Mouse (Mus musculus) neural tube, embryonic 14.5 days (tissue): ENCODE measurements around the gene Hic2. TPM values are rescaled to one million over a fixed set of nuclear protein-coding genes. Genes with fewer than 3 reads are reported as not detected.

Source experiments
- ATAC-seq: fragments of 200-750 bp; cut with Nextera tagmentation; 2 replicates; pipeline ENCODE4 v1.8.0; 2017; ENCODE audit warnings: low read depth, mild to moderate bottlenecking, moderate TSS enrichment, moderate library complexity
- H3K27ac ChIP-seq: fragments of 300-500 bp; sonication (generic); 2 replicates; pipeline ENCODE4 v1.5.1; 2014; ENCODE audit warnings: low read depth, mild to moderate bottlenecking, control low read depth, low read length, moderate library complexity, mixed read lengths
- H3K27me3 ChIP-seq: fragments of 300-500 bp; sonication (generic); 2 replicates; pipeline ENCODE4 v1.6.1; 2014; ENCODE audit warnings: low read length; ENCODE audit not compliant: control insufficient read depth, insufficient read depth
- H3K36me3 ChIP-seq: fragments of 300-500 bp; sonication (generic); 2 replicates; pipeline ENCODE4 v1.6.1; 2014; ENCODE audit warnings: low read length, mixed read lengths; ENCODE audit not compliant: control insufficient read depth, insufficient read depth
- H3K4me1 ChIP-seq: fragments of 300-500 bp; sonication (generic); 2 replicates; pipeline ENCODE4 v1.6.1; 2014; ENCODE audit warnings: low read length; ENCODE audit not compliant: control insufficient read depth, insufficient read depth
- H3K4me2 ChIP-seq: fragments of 300-500 bp; sonication (generic); 2 replicates; pipeline ENCODE4 v1.6.1; 2014; ENCODE audit warnings: mild to moderate bottlenecking, low read depth, low read length, control low read depth
- H3K4me3 ChIP-seq: fragments of 300-500 bp; sonication (generic); 2 replicates; pipeline ENCODE4 v1.5.1; 2014; ENCODE audit warnings: low read depth, low read length, control low read depth, mixed read lengths
- H3K9ac ChIP-seq: fragments of 300-500 bp; sonication (generic); replicated peaks from 2 replicates; pipeline ENCODE4 v1.6.1; 2014; ENCODE audit warnings: low read depth, mild to moderate bottlenecking, control low read depth, low read length, mixed read lengths
- H3K9me3 ChIP-seq: fragments of 300-500 bp; sonication (generic); 2 replicates; pipeline ENCODE4 v1.6.1; 2016; ENCODE audit warnings: low read length; ENCODE audit not compliant: control insufficient read depth
- WGBS: fragments of 180-500 bp; shearing (Covaris S2); extraction: QIAGEN DNeasy Blood & Tissue Kit; methylation state at CpG from one replicate; pipeline ENCODE4 v1.1.7; 2014; 5-methylcytosine and 5-hydroxymethylcytosine counted together
- polyA plus RNA-seq: library from polyadenylated mRNA; unstranded; fragments of >200 nt; fragmentation: Nextera tagmentation; extraction: Ambion mirVana; gene quantifications from 2 replicates; pipeline ENCODE4 v1.2.1, GENCODE M21; 2014

The Hic2 gene
- polyA plus RNA-seq, 1 experiment from 2014 or later, result 4.8 TPM

DNA sequence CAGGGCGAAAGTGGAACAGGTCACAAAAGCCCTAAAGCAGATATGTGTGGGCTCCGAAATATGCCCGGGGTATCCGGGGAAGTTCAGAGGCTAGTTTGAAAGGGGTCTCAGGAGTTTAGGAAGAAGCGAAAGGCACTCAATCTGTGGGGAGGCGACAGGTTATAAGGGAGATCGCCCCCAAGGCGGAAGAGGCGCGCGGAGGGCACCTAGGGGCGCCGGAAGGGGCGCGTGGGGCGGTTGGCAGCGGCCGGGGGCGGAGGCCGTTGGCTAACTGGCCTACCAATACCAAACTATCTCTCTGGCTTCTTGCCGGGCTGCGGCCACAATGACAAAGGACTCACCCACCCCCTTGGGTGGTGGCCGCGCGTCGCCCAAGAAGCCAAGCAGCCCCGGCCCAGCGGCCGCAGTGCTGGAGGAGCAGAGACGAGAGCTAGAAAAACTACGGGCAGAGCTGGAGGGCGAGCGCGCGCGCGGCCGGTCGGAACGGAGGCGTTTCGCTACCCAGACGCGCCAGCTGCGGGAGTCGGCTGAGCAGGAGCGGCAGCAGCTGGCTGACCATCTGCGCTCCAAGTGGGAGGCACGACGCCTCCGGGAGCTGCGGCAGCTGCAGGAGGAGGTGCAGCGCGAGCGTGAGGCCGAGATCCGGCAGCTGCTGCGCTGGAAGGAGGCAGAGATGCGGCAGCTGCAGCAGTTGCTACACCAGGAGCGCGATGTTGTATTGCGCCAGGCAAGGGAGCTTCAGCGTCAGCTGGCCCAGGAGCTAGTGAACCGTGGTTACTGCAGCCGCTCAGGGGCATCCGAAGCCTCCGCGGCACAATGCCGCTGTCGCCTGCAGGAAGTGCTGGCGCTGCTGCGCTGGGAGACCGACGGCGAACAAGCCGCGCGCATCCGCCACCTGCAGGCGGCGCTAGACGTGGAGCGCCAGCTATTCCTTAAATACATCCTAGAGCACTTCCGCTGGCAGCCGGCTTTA is 24.7 kb upstream of the Hic2 start, which contains the start of gene Rimbp3:
TSS of gene Rimbp3 (plus strand) at position 215 of the 973 bp plus-strand sequence.
- under 1% methylated on average over 84 of the region's 85 CpGs for WGBS
- no peaks in the 10 kb centered on the region for H3K27me3 ChIP-seq

DNA sequence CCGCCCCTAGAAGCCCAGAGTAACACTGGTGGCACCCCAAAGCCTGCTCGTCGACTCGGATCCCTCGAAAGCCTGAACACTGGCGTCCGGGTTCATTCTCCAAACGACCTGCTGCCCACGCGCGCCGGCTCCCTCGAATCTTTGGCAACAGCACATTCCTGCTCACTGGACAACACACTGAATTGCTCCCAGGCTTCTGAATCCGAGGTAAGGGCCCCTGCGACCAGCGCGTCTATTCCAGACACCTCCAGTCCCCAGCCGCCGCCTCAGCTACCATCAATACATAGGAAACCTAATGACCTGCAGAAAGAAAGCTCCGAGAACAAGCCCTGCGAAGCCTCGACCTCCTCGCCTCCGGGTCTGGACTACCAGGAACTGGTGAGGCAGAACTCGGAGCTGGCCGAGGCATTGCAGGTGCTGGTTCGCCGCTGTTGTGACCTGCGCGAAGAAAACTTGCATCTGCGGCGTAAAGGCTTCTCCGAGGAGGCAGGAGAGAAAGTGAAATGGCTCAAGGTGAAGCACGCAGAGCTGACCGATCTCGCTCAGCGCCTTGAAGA is 23.9 kb upstream of the Hic2 start:
- peak; percentile 13 for ATAC-seq
- Histone ChIP-seq H3K4me1 (peaks cover 17% of the 10 kb centered on the region), H3K4me3 (peak overlapping the region; percentile 55), H3K27ac (peak overlapping the region; percentile 82), H3K9ac (peak overlapping the region; percentile 63), H3K4me2 (peak overlapping the region; percentile 97), H3K27me3 (no peaks in the 10 kb centered on the region), H3K36me3 (no peaks in the 10 kb centered on the region), H3K9me3 (no peaks in the 10 kb centered on the region)
- 2% methylated on average over 37 of the region's 37 CpGs for WGBS

More for the DNA sequence above, 24.7 kb upstream of the Hic2 start, which contains the start of gene Rimbp3:
- Histone ChIP-seq H3K4me3 (peak within 1 kb of the TSS; percentile 55), H3K9ac (peak within 1 kb of the TSS; percentile 63), H3K4me1 (peaks cover 17% of the 10 kb centered on the region), H3K27ac (peak within 1 kb of the TSS; percentile 82), H3K36me3 (no peaks in the 10 kb centered on the region), H3K4me2 (peak within 1 kb of the TSS; percentile 97), H3K9me3 (no peaks in the 10 kb centered on the region)
- ATAC-seq, result peak; percentile 89

DNA sequence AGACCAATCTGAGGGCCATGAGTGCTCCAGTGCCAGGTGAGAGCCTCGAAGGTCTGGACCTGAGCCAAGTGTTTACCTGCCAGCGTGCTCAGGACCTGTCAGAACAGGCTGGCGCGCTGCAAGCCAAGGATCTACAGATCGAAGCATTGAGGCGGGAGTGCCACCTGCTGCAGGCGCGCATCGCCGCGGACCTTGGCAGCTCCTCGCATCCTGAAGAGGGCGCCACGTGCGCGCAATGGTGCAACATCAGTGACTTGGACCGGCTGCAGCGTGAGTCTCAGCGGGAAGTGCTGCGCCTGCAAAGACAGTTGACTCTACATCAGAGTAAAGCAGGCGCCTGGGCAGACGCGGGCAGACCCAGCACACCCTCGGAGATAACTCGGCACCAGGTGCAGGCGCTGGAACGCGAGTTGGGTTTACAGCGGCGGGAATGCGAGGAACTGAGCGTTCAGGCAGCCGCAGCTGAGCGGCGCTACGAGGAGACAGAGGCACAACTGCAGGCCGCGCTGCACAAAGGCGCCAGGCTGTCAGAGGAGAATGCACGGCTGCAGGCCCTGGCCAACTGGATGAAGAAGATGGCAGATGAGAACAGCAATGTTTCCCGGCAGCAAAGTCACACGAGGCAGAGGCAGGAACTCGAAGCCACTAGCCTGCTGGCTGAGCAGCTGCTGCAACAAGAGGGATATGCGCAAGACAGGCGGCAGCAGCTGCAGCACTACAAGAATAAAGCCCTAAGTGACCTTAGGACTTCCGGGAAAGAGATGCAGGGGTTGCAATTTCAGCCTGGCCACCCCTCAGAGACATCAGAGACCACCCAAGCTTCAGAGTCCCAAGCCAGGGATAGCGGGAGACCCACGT is 23.2 kb upstream of the Hic2 start:
- Histone ChIP-seq H3K9ac (peak overlapping the region; percentile 63), H3K36me3 (no peaks in the 10 kb centered on the region), H3K4me3 (peak overlapping the region; percentile 55), H3K27ac (no peak overlapping the region), H3K27me3 (no peaks in the 10 kb centered on the region), H3K4me1 (peaks cover 17% of the 10 kb centered on the region), H3K4me2 (peak overlapping the region; percentile 97), H3K9me3 (no peaks in the 10 kb centered on the region)
- WGBS, result 6% methylated on average over 48 of the region's 48 CpGs
- peak; percentile 70 for ATAC-seq

DNA sequence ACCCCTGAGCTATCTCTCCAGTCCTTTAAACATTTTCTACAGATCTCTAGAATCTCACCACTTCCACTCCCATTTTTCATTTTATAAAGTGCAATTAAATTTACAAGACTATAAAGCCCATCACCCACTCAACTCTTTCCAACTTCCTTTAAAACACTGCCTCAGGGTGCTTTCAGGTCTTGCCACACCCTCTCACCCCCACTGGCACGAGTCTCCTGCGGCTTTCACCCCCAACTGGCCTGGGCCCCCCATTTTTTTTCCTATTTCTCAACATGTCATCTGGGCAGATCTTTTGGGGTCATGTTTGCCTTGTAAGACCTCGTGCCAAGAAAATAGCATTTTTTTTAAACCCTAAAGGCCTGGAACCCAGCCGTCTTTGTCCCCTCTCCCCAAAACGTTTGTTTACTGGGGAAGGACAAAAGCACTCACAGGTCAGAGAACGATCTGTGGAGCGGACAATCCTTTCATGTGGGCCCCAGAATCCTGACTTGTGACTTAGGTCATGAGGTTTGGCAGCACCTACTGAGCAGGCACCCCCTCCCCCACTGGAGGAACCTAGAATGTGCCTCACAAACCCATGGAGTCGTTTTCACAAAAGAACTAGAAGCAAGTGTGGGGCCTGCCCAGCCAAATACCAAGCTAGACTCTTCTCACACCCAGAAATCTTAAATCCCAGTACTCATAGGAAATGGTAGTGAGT is 16.3 kb upstream of the Hic2 start:
- WGBS, result 58% methylated on average over 8 of the region's 8 CpGs
- Histone ChIP-seq H3K4me3 (no peak overlapping the region), H3K9ac (no peak overlapping the region), H3K36me3 (no peaks in the 10 kb centered on the region), H3K27me3 (no peaks in the 10 kb centered on the region), H3K27ac (no peak overlapping the region), H3K4me2 (no peak overlapping the region), H3K9me3 (no peaks in the 10 kb centered on the region), H3K4me1 (no peaks in the 10 kb centered on the region)
- no peak for ATAC-seq

DNA sequence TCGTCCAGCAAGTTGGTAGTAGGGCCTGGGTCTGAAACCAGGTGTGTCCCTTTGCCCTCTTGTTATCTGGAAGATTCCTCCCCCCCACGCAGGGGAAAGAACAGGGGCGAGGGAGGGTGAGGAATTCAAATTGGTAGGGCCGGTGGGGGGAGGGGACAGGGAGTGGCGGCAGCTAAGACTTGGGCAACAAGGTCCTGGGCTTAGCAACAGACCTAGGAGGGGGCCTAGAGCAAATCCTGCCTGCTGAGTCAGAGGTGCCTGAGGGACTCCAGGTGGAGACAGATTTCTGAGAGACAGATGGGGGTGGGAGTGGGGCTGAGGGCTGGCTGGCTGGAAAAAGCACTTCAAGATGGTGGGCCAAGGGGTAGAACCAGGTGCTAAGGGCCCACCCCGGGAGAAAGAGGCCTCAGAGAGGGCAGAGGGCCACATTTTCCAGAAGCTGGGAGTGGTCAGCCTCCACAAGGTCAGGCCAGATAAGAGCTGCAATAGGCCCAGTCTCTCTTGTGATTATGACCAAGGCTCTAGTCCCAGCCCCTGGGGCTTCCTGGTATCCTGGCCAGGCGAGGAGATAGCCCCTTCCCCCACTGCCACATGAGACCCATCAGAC is 13.1 kb upstream of the Hic2 start:
- no peak overlapping the region for H3K27ac ChIP-seq
- 46% methylated on average over 7 of the region's 7 CpGs for WGBS
- no peak for ATAC-seq

DNA sequence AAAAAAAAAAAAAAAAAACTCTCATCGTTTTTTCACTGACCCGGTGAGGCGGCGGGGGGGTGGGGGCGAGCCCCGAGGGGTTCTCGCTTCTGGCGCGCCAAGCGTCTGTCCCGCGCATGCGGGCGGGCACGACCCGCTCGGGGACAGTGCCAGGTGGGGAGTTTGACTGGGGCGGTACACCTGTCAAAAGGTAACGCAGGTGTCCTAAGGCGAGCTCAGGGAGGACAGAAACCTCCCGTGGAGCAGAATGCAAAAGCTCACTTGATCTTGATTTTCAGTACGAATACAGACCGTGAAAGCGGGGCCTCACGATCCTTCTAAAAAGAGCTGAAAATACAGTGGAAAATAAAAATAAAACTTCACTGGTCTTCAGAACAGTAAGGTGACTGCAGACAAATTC is 11.2 kb upstream of the Hic2 start:
- peak; percentile 100 for ATAC-seq
- H3K9me3 ChIP-seq, result no peaks in the 10 kb centered on the region
- no peak overlapping the region for H3K4me3 ChIP-seq
- H3K27me3 ChIP-seq, result no peaks in the 10 kb centered on the region
- H3K27ac ChIP-seq, result no peak overlapping the region
- no peak overlapping the region for H3K9ac ChIP-seq
- 37% methylated on average over 25 of the region's 25 CpGs for WGBS
- no peaks in the 10 kb centered on the region for H3K36me3 ChIP-seq
- no peaks in the 10 kb centered on the region for H3K4me1 ChIP-seq
- H3K4me2 ChIP-seq, result no peak overlapping the region

More for the DNA sequence above, 13.1 kb upstream of the Hic2 start:
- H3K27me3 ChIP-seq, result no peaks in the 10 kb centered on the region
- H3K9ac ChIP-seq, result no peak overlapping the region
- no peaks in the 10 kb centered on the region for H3K9me3 ChIP-seq
- H3K36me3 ChIP-seq, result no peaks in the 10 kb centered on the region
- no peak overlapping the region for H3K4me2 ChIP-seq
- H3K4me1 ChIP-seq, result no peaks in the 10 kb centered on the region
- no peak overlapping the region for H3K4me3 ChIP-seq

DNA sequence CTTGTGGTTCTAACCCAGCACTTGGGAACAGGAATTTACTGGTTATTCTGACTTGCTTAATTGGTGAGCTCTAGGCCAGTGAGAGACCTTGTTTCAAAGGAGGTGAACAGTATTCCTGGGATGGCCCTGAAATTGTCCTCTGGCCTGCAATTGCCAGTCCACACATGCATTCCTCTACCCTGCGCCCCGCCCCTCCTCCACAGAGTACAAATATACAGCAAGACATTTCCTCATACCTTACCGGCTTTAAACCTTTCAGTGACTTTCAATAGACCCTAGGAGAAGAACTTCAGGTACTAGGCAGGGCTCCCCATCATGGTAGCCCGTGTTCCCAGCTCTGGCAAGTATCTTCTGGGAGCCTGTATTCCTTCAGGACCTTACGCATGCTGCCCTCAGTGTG is 7.8 kb upstream of the Hic2 start:
- Histone ChIP-seq H3K27ac (no peak overlapping the region), H3K4me1 (no peaks in the 10 kb centered on the region), H3K36me3 (no peaks in the 10 kb centered on the region), H3K27me3 (no peaks in the 10 kb centered on the region), H3K9me3 (no peaks in the 10 kb centered on the region), H3K9ac (no peak overlapping the region), H3K4me2 (no peak overlapping the region), H3K4me3 (no peak overlapping the region)
- 86% methylated on average over 5 of the region's 5 CpGs for WGBS
- no peak for ATAC-seq

DNA sequence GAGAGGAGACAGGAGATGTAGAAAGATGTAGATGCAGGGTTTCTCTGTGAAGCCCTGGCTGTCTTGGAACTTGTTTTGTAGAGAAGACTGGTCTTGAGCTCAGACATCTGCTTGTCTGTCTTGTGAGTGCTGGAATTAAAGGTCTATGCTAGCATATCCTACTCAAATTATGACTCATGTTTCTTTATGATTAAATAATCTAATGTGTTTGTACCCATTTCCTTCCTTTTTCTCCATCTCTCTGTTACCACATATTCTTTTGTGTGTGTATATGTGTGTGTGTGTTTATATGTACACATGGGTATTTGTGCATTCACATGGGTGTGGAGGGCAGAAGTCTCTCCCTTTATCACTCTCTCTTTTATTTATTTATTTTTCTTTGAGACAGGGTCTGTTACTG is 6.9 kb upstream of the Hic2 start:
- Histone ChIP-seq H3K9me3 (no peaks in the 10 kb centered on the region), H3K9ac (no peak overlapping the region), H3K27me3 (no peaks in the 10 kb centered on the region), H3K27ac (no peak overlapping the region), H3K4me1 (no peaks in the 10 kb centered on the region), H3K36me3 (no peaks in the 10 kb centered on the region), H3K4me2 (no peak overlapping the region), H3K4me3 (no peak overlapping the region)
- no peak for ATAC-seq
